Comparison of ENCODE assay signal across 20 mouse cellular contexts in the genomic region with DNA sequence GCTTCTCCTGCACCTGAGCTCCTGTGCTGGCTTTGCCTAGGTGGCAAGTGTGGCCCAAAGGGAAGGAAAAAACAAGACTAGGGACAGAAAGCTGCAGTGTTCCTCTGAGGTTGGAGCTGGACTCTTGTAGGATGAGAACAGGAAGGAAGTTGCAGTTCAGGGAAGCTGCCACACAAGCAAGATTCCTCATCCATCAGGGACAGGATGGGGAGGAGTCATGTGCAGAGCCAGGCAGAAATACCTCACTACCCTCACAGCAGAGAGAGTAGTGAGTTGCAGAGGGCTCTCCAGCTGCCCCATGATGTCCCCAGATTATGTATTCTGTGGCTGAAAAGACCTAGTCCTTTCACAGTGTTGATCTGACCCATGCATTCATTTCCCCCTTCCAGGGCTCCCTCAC. TPM values are rescaled to one million over a fixed set of nuclear protein-coding genes. Genes with fewer than 3 reads are reported as not detected.
DNase-seq lines count a peak whose midpoint lies in the region; ATAC-seq and TF ChIP-seq lines count a peak whose summit lies in the region.
"Had no signal": no experiment of that assay in that cellular context is flagged by ENCODE, and none has a peak within 500 bp of the region (broad histone marks: within the 10 kb centered on the region; RNA-seq: fewer than 3 reads in every experiment).

No protein-coding gene starts in this region.

- H3K79me2 ChIP-seq in macrophage (ENCODE audit: inconsistent target) = peaks cover 42% of the 10 kb centered on the region

- no peak overlapping the region for H3K4me3 ChIP-seq in liver, embryonic 14.5 days (ENCODE audit: insufficient read depth in 1 of 2, low read depth in 2 of 2, low read length in 2 of 2)
- H3K4me3 ChIP-seq in bone marrow macrophage, adult 2 months (ENCODE audit: insufficient read depth, low read length) = no peak overlapping the region
- no peak overlapping the region; the same call in 1 of the 2 replicates for H3K4me3 ChIP-seq in macrophage (ENCODE audit: inconsistent target)
- H3K4me3 ChIP-seq: lung, embryonic 15.5 days; midbrain, embryonic 12.5 days; myocyte had no signal

- H3K9me3 ChIP-seq in liver, embryonic 14.5 days (ENCODE audit: control insufficient read depth, low read length) = no peaks in the 10 kb centered on the region
- H3K9me3 ChIP-seq: lung, embryonic 15.5 days; midbrain, embryonic 12.5 days had no signal

- TF ChIP-seq EP300 in liver, embryonic 14.5 days (IDR thresholded peaks at IDR 0.05; ENCODE audit: low read depth) = no peak

- ATAC-seq in liver, embryonic 14.5 days (ENCODE audit: insufficient read depth) = 0 out of 2 replicates have a peak, but pooled peaks have one; percentile 37
- no peak for ATAC-seq in monocyte, adult 5-6 weeks (replicated peaks; ENCODE audit: insufficient number of reproducible peaks, low FRiP score, low TSS enrichment, poor library complexity, severe bottlenecking)
- ATAC-seq: hindbrain, postnatal 0 days had no signal

- no peak overlapping the region for H3K4me2 ChIP-seq in liver, embryonic 14.5 days (ENCODE audit: low read depth)
- H3K4me2 ChIP-seq: lung, embryonic 15.5 days; midbrain, embryonic 12.5 days had no signal

- no peak overlapping the region for H3K9ac ChIP-seq in liver, embryonic 14.5 days (replicated peaks)
- H3K9ac ChIP-seq: lung, embryonic 15.5 days; midbrain, embryonic 12.5 days had no signal

- no peaks in the 10 kb centered on the region for H3K36me3 ChIP-seq in liver, embryonic 14.5 days (replicated peaks; ENCODE audit: control insufficient read depth, insufficient read depth, low read depth)
- no peaks in the 10 kb centered on the region for H3K36me3 ChIP-seq in macrophage (ENCODE audit: inconsistent target)
- H3K36me3 ChIP-seq: lung, embryonic 15.5 days; midbrain, embryonic 12.5 days had no signal

- H3K4me1 ChIP-seq in liver, embryonic 14.5 days (replicated peaks; ENCODE audit: control insufficient read depth in 2 of 2, insufficient read depth in 2 of 2, low read length in 1 of 2) = no peaks in the 10 kb centered on the region
- H3K4me1 ChIP-seq in bone marrow macrophage, adult 2 months (ENCODE audit: control insufficient read depth, insufficient read depth, low read length) = peaks cover 20% of the 10 kb centered on the region
- H3K4me1 ChIP-seq: lung, embryonic 15.5 days; midbrain, embryonic 12.5 days had no signal

- no peak overlapping the region for H3K27ac ChIP-seq in liver, embryonic 14.5 days
- H3K27ac ChIP-seq in bone marrow macrophage, adult 2 months (ENCODE audit: insufficient read depth, low read depth, low read length) = peak overlapping the region; percentile 80
- peak overlapping the region; percentile 90 for H3K27ac ChIP-seq in macrophage
- H3K27ac ChIP-seq: hindbrain, postnatal 0 days; lung, embryonic 15.5 days; midbrain, embryonic 12.5 days; stomach, postnatal 0 days had no signal

- TF ChIP-seq CTCF in liver, embryonic 14.5 days (IDR thresholded peaks at IDR 0.05; ENCODE audit: low read depth) = no peak
- no peak for TF ChIP-seq CTCF in bone marrow macrophage, adult 2 months (IDR thresholded peaks at IDR 0.05; ENCODE audit: low read depth, low read length)

- TF ChIP-seq POLR2A in bone marrow macrophage, adult 2 months (IDR thresholded peaks at IDR 0.05; ENCODE audit: borderline replicate concordance, low read depth, low read length) = no peak

- DNase-seq in heart, adult 11 months = peak; percentile 92
- DNase-seq in heart, postnatal 4 days = no peak
- DNase-seq in liver, embryonic 14.5 days (ENCODE audit: low read depth in 3 of 3, low spot score in 3 of 3) = no peak
- DNase-seq in liver = no peak
- DNase-seq in gastrocnemius, postnatal 10 days = no peak
- DNase-seq: cerebellum, adult 2 months; left cerebral cortex, postnatal 4 days; thymus, postnatal 36 days had no signal

- H3K27me3 ChIP-seq in liver, embryonic 14.5 days (ENCODE audit: control insufficient read depth, insufficient read depth, low read length) = no peaks in the 10 kb centered on the region
- H3K27me3 ChIP-seq: lung, embryonic 15.5 days; midbrain, embryonic 12.5 days had no signal

RNA-seq across cellular contexts. Expression of a gene that starts 0.5 kb away (rescaled TPM):
- not detected for total RNA-seq in heart, postnatal 4 days (2021)
- 0.10 and 0.19 TPM in 2 replicates for polyA plus RNA-seq in liver, embryonic 14.5 days (2012; rRNA removed)
- polyA plus RNA-seq in liver, embryonic 14.5 days (2014; fragmentation: Nextera tagmentation; extraction: Ambion mirVana) = 0.15 and 0.20 TPM in 2 replicates
- 7.6 and 9.4 TPM in 2 replicates for polyA plus RNA-seq in bone marrow macrophage, adult 2 months (2012; ENCODE audit: insufficient read depth, insufficient read length, missing spikeins)
- total RNA-seq in macrophage (2018; cell fraction: chromatin; rRNA removed) = 100 to 1,000 TPM in 15 of 26 experiments, 10 to 100 TPM in 11; 18.3 to 901 (median 119) TPM
- total RNA-seq in macrophage (2018; cell fraction: cytosol; rRNA removed) = 100 to 1,000 TPM in 12 of 26 experiments, 10 to 100 TPM in 14; 25.6 to 276 (median 99.0) TPM
- 100 to 1,000 TPM in 15 of 26 experiments, 10 to 100 TPM in 11; 19.5 to 554 (median 129) TPM for total RNA-seq in macrophage (2018; cell fraction: nucleus; rRNA removed)
- 8.9 to 43.2 TPM (median 17.1 TPM) in 3 replicates for polyA plus RNA-seq in macrophage (2018)
- total RNA-seq in monocyte, adult 5-6 weeks (2017) = 0.58 to 1.1 TPM in 2 of 3 replicates, not detected in the other
- total RNA-seq in gastrocnemius, postnatal 10 days (2021) = not detected
- total RNA-seq: heart, postnatal 10 days; hindbrain, postnatal 0 days; layer of hippocampus, postnatal 25 days; left cerebral cortex, postnatal 4 days had no signal
- polyA plus RNA-seq: cerebellum, adult 2 months; forebrain, embryonic 11.5 days; hindbrain, postnatal 0 days; myocyte had no signal

RNA-seq across cellular contexts. Expression of a gene that starts 31.5 kb away (rescaled TPM):
- total RNA-seq in heart, postnatal 4 days (2021) = under 1 TPM in 1 of 2 experiments, not detected in 1; 0.11 TPM
- 0.10 and 0.19 TPM in 2 replicates for polyA plus RNA-seq in liver, embryonic 14.5 days (2012; rRNA removed)
- polyA plus RNA-seq in liver, embryonic 14.5 days (2014; fragmentation: Nextera tagmentation; extraction: Ambion mirVana) = 0.09 and 0.27 TPM in 2 replicates
- polyA plus RNA-seq in bone marrow macrophage, adult 2 months (2012; ENCODE audit: insufficient read depth, insufficient read length, missing spikeins) = 3.0 and 3.3 TPM in 2 replicates
- total RNA-seq in macrophage (2018; cell fraction: chromatin; rRNA removed) = 100 to 1,000 TPM in 10 of 26 experiments, 10 to 100 TPM in 12, 1 to 10 TPM in 4; 6.0 to 179 (median 43.7) TPM
- 10 to 100 TPM in 12 of 26 experiments, 1 to 10 TPM in 14; 1.0 to 26.5 (median 8.8) TPM for total RNA-seq in macrophage (2018; cell fraction: cytosol; rRNA removed)
- total RNA-seq in macrophage (2018; cell fraction: nucleus; rRNA removed) = 100 to 1,000 TPM in 4 of 26 experiments, 10 to 100 TPM in 17, 1 to 10 TPM in 5; 7.2 to 137 (median 61.5) TPM
- 1.1 to 4.5 TPM (median 1.8 TPM) in 3 replicates for polyA plus RNA-seq in macrophage (2018)
- 23.5 to 27.5 TPM (median 27.2 TPM) in 3 replicates for total RNA-seq in monocyte, adult 5-6 weeks (2017)
- not detected for total RNA-seq in gastrocnemius, postnatal 10 days (2021)
- total RNA-seq: heart, postnatal 10 days; layer of hippocampus, postnatal 25 days; left cerebral cortex, postnatal 4 days had no signal
- polyA plus RNA-seq: embryonic facial prominence, embryonic 14.5 days; forebrain, embryonic 11.5 days; hindbrain, postnatal 0 days; midbrain, embryonic 12.5 days; myocyte had no signal

RNA-seq across cellular contexts. Expression of a gene that starts 48.0 kb away (rescaled TPM):
- 1 to 10 TPM; 3.8 to 4.2 TPM for total RNA-seq in heart, postnatal 4 days (2021)
- polyA plus RNA-seq in liver, embryonic 14.5 days (2012; rRNA removed) = 1.0 and 1.7 TPM in 2 replicates
- polyA plus RNA-seq in liver, embryonic 14.5 days (2014; fragmentation: Nextera tagmentation; extraction: Ambion mirVana) = 0.52 and 0.61 TPM in 2 replicates
- polyA plus RNA-seq in bone marrow macrophage, adult 2 months (2012; ENCODE audit: insufficient read depth, insufficient read length, missing spikeins) = 29.4 and 30.3 TPM in 2 replicates
- total RNA-seq in macrophage (2018; cell fraction: chromatin; rRNA removed) = 10 to 100 TPM; 20.9 to 73.1 (median 53.9) TPM
- 10 to 100 TPM; 24.3 to 60.1 (median 39.8) TPM for total RNA-seq in macrophage (2018; cell fraction: cytosol; rRNA removed)
- 100 to 1,000 TPM in 4 of 26 experiments, 10 to 100 TPM in 22; 34.8 to 133 (median 72.1) TPM for total RNA-seq in macrophage (2018; cell fraction: nucleus; rRNA removed)
- polyA plus RNA-seq in macrophage (2018) = 23.2 to 52.7 TPM (median 27.6 TPM) in 3 replicates
- 38.3 to 79.6 TPM (median 51.5 TPM) in 3 replicates for total RNA-seq in monocyte, adult 5-6 weeks (2017)
- 1 to 10 TPM; 2.1 to 2.6 TPM for total RNA-seq in gastrocnemius, postnatal 10 days (2021)

Comparison
In these comparisons a context has a peak if more than half of its experiments do, and no peak if none do; other contexts are left out.
1. RNA of a gene that starts 31.5 kb away (total RNA-seq): 23.5 to 27.5 TPM in monocyte, adult 5-6 weeks; 0.11 TPM in heart, postnatal 4 days and not detected in gastrocnemius, postnatal 10 days; every median in the first group is over 10 times any median in the second.